Mouse (Mus musculus) limb, embryonic 12.5 days (tissue): ENCODE data around the gene A930018P22Rik. TPM values are rescaled to one million over a fixed set of nuclear protein-coding genes. Genes with fewer than 3 reads are reported as not detected.

ENCODE experiments used
- ATAC-seq: fragments of 200-750 bp; cut with Nextera tagmentation; 2 replicates; pipeline ENCODE4 v1.8.0; 2017; ENCODE audit warnings: low read depth, moderate TSS enrichment; ENCODE audit not compliant: insufficient number of reproducible peaks, insufficient read depth, low FRiP score, low TSS enrichment
- H3K27ac ChIP-seq: fragments of 300-500 bp; sonication (generic); 2 replicates; pipeline ENCODE4 v1.5.1; 2016; ENCODE audit warnings: mild to moderate bottlenecking, moderate library complexity
- H3K27me3 ChIP-seq: fragments of 300-500 bp; sonication (generic); 2 replicates; pipeline ENCODE4 v1.6.1; 2016; ENCODE audit warnings: mild to moderate bottlenecking, moderate library complexity
- H3K36me3 ChIP-seq: fragments of 300-500 bp; sonication (generic); 2 replicates; pipeline ENCODE4 v1.6.1; 2016; ENCODE audit warnings: mild to moderate bottlenecking, moderate library complexity
- H3K4me1 ChIP-seq: fragments of 300-500 bp; sonication (generic); replicated peaks from 2 replicates; pipeline ENCODE4 v1.6.1; 2016
- H3K4me2 ChIP-seq: fragments of 300-500 bp; sonication (generic); 2 replicates; pipeline ENCODE4 v1.6.1; 2016; ENCODE audit warnings: mild to moderate bottlenecking, moderate library complexity
- H3K4me3 ChIP-seq: fragments of 300-500 bp; sonication (generic); replicated peaks from 2 replicates; pipeline ENCODE4 v1.5.1; 2016; ENCODE audit warnings: mild to moderate bottlenecking
- H3K9ac ChIP-seq: fragments of 300-500 bp; sonication (generic); replicated peaks from 2 replicates; pipeline ENCODE4 v1.6.1; 2016; ENCODE audit warnings: mild to moderate bottlenecking, moderate library complexity
- H3K9me3 ChIP-seq: fragments of 300-500 bp; sonication (generic); 2 replicates; pipeline ENCODE4 v1.6.1; 2016; ENCODE audit warnings: mild to moderate bottlenecking, moderate library complexity
- WGBS: fragments of 180-500 bp; shearing (Covaris S2); methylation state at CpG from one replicate; pipeline ENCODE4 v1.1.7; 2016; 5-methylcytosine and 5-hydroxymethylcytosine counted together
- polyA plus RNA-seq: library from polyadenylated mRNA; unstranded; fragments of >200 nt; fragmentation: Nextera tagmentation; extraction: Ambion mirVana; gene quantifications from 2 replicates; pipeline ENCODE4 v1.2.1, GENCODE M21; 2016

Gene A930018P22Rik
- polyA plus RNA-seq, 1 experiment from 2014 or later, result not detected

DNA sequence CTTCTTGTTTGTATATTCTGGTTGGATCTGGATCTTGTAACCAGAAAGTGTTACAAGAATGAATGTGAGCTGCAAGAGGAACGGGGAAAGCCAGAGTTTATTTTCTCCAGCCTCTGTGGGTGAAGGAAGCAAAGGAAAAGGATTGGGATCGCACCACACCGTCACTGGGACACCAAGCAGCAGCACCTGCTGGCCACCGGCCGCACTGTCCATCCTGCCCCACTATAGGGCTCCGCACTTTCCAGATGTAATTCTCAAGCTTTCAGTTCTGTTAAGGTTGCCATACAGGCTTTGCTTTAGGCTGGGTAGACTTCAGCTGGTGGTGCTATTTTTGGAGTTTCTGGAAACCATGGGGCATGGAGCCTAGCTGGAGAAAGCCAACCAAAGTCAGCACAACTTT, 2.3 kb upstream of the A930018P22Rik start:
- peaks cover 8% of the 10 kb centered on the region for H3K4me1 ChIP-seq
- no peak for ATAC-seq
- no peak overlapping the region for H3K9ac ChIP-seq
- H3K36me3 ChIP-seq, result no peaks in the 10 kb centered on the region
- WGBS, result 44% methylated on average over 6 of the region's 6 CpGs
- peaks cover 22% of the 10 kb centered on the region for H3K27me3 ChIP-seq
- H3K4me2 ChIP-seq, result no peak overlapping the region
- H3K9me3 ChIP-seq, result no peaks in the 10 kb centered on the region
- no peak overlapping the region for H3K4me3 ChIP-seq
- no peak overlapping the region for H3K27ac ChIP-seq

DNA sequence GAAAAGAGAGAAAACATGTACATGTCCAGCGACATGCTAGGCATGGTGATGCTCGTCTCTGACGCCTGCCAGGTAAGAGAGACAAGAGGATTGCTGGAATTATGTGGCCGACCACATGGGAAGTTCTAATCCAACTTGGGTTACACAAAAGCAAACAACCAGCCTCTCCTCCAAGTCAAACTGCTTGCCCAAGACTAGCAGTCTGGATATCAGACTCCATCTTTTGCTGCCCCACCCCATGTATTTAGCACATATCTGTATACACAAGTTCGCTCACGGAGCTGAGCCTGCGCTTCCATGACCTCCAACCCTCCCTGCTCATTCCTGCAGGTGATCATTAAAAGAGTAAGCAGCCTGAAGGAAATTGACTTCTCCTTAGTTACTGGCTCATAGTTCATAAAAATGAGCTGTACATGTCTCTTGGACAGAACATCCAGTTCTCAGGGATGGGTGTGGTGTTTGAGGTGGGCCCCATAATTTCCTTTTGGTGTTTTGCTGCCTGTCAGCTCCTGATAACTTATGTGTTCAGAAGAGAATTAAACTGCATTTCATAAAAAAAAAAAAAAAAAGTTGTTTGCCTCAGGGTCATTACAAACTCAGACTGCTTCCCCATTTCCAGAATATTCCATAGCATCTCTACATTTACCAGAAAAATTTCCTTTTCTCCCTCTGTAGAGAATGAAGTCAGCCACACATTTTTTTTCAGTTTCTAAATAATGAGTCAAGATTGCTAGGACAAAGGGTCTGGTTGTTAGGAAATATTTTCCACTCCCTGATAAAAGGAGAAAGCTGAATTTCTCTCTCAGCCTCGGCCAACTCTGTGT, 676 bp upstream of the A930018P22Rik start:
- no peak overlapping the region for H3K9ac ChIP-seq
- peak overlapping the region; percentile 62; the same call in 1 of the 2 replicates for H3K27ac ChIP-seq
- WGBS, result 77% methylated on average over 8 of the region's 8 CpGs
- peaks cover 8% of the 10 kb centered on the region for H3K4me1 ChIP-seq
- H3K9me3 ChIP-seq, result no peaks in the 10 kb centered on the region
- peak overlapping the region; percentile 72 for H3K4me3 ChIP-seq
- no peak for ATAC-seq
- peak overlapping the region; percentile 97 for H3K4me2 ChIP-seq
- peaks cover 34% of the 10 kb centered on the region for H3K27me3 ChIP-seq
- no peaks in the 10 kb centered on the region for H3K36me3 ChIP-seq

GRCm38 (mm10) chr2:104123540-104123939, 971 bp downstream of the A930018P22Rik start:
- peak overlapping the region; percentile 72 for H3K4me3 ChIP-seq
- peak; percentile 15; the same call in 1 of the 2 replicates for ATAC-seq
- no peak overlapping the region for H3K27ac ChIP-seq
- peak overlapping the region; percentile 97 for H3K4me2 ChIP-seq
- no peaks in the 10 kb centered on the region for H3K9me3 ChIP-seq
- peak overlapping the region; percentile 76; the same call in 1 of the 2 replicates for H3K9ac ChIP-seq
- peaks cover 38% of the 10 kb centered on the region for H3K27me3 ChIP-seq
- 47% methylated on average over 3 of the region's 3 CpGs for WGBS
- H3K36me3 ChIP-seq, result no peaks in the 10 kb centered on the region
- peaks cover 8% of the 10 kb centered on the region for H3K4me1 ChIP-seq

GRCm38 (mm10) chr2:104124071-104124470, 1.5 kb downstream of the A930018P22Rik start:
- 66% methylated on average over 5 of the region's 5 CpGs for WGBS
- Histone ChIP-seq H3K27ac (no peak overlapping the region), H3K4me3 (no peak overlapping the region), H3K36me3 (no peaks in the 10 kb centered on the region), H3K4me2 (no peak overlapping the region), H3K27me3 (peaks cover 38% of the 10 kb centered on the region), H3K9me3 (no peaks in the 10 kb centered on the region), H3K9ac (no peak overlapping the region), H3K4me1 (peaks cover 8% of the 10 kb centered on the region)
- ATAC-seq, result no peak

DNA sequence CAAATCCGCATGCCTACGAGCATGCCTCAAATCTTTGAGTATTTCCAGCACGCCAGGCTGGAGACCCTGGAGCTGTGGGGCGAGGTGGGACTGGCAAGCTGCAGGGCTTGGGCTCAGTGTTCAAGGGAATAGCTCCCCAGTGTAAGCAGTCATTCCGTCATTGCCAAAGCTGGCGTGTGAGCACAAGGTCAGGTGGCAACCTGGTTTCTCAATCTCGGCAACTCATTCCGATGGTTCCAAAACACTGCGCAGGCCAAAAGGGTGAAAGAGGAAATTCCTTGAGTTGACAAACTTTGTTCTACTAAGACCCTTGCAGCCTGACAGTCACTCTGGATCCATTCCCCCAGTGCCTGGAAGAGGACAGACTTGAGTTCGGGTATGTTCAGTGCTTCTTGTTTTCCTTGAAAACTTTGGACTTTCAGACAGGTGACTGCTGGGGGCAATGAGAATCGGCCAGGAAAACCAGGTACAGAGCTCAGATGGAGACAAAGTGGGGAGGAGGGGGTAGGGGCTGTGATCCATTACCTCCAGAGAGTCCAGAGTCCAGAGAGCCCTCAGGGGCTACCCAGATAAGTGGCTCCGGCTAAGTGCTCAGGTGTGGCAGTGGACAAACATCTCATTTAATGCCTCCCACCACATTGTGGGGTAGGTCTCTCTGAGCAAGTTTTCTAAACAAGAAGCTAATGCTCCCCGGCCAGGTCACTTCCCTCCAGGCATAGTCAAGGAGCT, 6.4 kb downstream of the A930018P22Rik start:
- Histone ChIP-seq H3K4me2 (no peak overlapping the region), H3K36me3 (no peaks in the 10 kb centered on the region), H3K27ac (no peak overlapping the region), H3K9me3 (no peaks in the 10 kb centered on the region), H3K4me1 (no peaks in the 10 kb centered on the region), H3K27me3 (peaks cover 31% of the 10 kb centered on the region), H3K4me3 (no peak overlapping the region), H3K9ac (no peak overlapping the region)
- ATAC-seq, result no peak
- 85% methylated on average over 13 of the region's 13 CpGs for WGBS

GRCm38 (mm10) chr2:104130165-104130564, 7.6 kb downstream of the A930018P22Rik start:
- Histone ChIP-seq H3K9me3 (no peaks in the 10 kb centered on the region), H3K4me2 (no peak overlapping the region), H3K36me3 (no peaks in the 10 kb centered on the region), H3K4me3 (no peak overlapping the region), H3K27me3 (peaks cover 23% of the 10 kb centered on the region), H3K9ac (no peak overlapping the region), H3K4me1 (no peaks in the 10 kb centered on the region), H3K27ac (no peak overlapping the region)
- no peak for ATAC-seq
- WGBS, result 72% methylated on average over 6 of the region's 6 CpGs

DNA sequence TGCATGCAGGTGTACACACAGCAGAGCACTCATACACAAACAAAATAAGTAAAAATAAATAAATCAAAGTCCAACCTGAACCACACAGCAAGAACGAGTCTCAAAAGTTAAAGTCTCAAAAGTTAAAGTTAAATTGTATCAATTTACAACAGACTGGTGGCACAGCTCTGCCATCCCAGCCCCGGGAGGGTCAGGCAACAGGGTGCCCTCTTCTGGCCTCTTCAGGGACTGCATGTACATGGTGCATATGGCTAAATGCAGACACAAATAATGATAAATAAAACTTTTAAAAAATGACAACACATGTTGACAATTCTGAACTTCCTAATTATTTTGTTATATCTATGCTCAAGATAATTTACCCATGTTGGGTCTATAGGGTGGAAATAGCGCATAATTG, 8.4 kb downstream of the A930018P22Rik start:
- 58% methylated on average over 3 of the region's 3 CpGs for WGBS
- no peaks in the 10 kb centered on the region for H3K9me3 ChIP-seq
- no peak for ATAC-seq
- H3K36me3 ChIP-seq, result no peaks in the 10 kb centered on the region
- no peak overlapping the region for H3K27ac ChIP-seq
- H3K4me1 ChIP-seq, result no peaks in the 10 kb centered on the region
- H3K9ac ChIP-seq, result no peak overlapping the region
- no peak overlapping the region for H3K4me2 ChIP-seq
- no peak overlapping the region for H3K4me3 ChIP-seq
- H3K27me3 ChIP-seq, result peaks cover 17% of the 10 kb centered on the region

DNA sequence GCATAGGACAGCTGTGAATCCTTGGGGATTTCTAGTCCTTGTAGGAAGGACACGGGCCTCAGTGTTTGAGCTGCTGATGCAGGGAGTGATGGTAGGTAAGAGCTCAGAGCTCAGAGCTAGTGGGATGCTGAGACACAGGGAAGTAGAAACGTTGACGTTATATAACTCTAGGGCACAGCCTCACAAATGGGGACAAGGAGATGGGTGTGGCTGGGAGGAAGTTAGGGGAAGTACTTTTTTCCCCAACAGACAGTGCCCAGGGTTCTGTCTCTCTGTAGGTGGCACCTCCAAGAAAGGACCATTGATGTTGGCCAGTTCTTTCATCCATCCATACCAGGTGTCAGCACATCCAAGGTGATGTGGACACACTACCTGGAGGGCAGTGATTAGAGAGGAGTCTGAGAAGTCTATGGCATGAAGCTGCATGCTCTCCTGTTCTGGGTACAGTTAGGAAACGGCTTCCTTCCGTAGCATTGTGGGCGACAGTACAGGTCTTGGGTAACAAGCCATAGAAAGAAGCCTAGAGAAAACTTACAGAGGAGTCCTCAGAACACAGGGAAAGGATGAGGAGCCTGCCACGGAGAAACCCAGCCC, 9.8 kb downstream of the A930018P22Rik start:
- no peak overlapping the region for H3K4me3 ChIP-seq
- no peak for ATAC-seq
- H3K9ac ChIP-seq, result no peak overlapping the region
- WGBS, result 78% methylated on average over 7 of the region's 7 CpGs
- no peaks in the 10 kb centered on the region for H3K4me1 ChIP-seq
- H3K36me3 ChIP-seq, result no peaks in the 10 kb centered on the region
- H3K27ac ChIP-seq, result no peak overlapping the region
- peaks cover 7% of the 10 kb centered on the region for H3K27me3 ChIP-seq
- H3K4me2 ChIP-seq, result no peak overlapping the region
- H3K9me3 ChIP-seq, result no peaks in the 10 kb centered on the region

- H3K27ac ChIP-seq, result no peak overlapping the region
- peaks cover 7% of the 10 kb centered on the region for H3K27me3 ChIP-seq
- no peak for ATAC-seq
- WGBS, result 36% methylated on average over 12 of the region's 12 CpGs
- no peak overlapping the region for H3K9ac ChIP-seq
- H3K4me1 ChIP-seq, result no peaks in the 10 kb centered on the region
- no peaks in the 10 kb centered on the region for H3K36me3 ChIP-seq
- no peak overlapping the region for H3K4me3 ChIP-seq
- no peak overlapping the region for H3K4me2 ChIP-seq
- H3K9me3 ChIP-seq, result no peaks in the 10 kb centered on the region
These were observed 10.7 kb downstream of the A930018P22Rik start for GRCm38 (mm10) chr2:104133042-104133810.

- H3K4me1 ChIP-seq, result no peaks in the 10 kb centered on the region
- no peak overlapping the region for H3K4me2 ChIP-seq
- WGBS, result 48% methylated on average over 8 of the region's 8 CpGs
- no peaks in the 10 kb centered on the region for H3K9me3 ChIP-seq
- H3K36me3 ChIP-seq, result no peaks in the 10 kb centered on the region
- 0 out of 2 replicates have a peak, but pooled peaks have one; percentile 26 for ATAC-seq
- no peak overlapping the region for H3K9ac ChIP-seq
- no peak overlapping the region for H3K4me3 ChIP-seq
- no peak overlapping the region for H3K27ac ChIP-seq
- peaks cover 7% of the 10 kb centered on the region for H3K27me3 ChIP-seq
These were observed 11.8 kb downstream of the A930018P22Rik start for GRCm38 (mm10) chr2:104134150-104135056.
